In genomic region chr10:80677128-80677875, GRCm38 (mm10) we compare ENCODE assay signal across 8 mouse cellular contexts. TPM values are rescaled to one million over a fixed set of nuclear protein-coding genes. Genes with fewer than 3 reads are reported as not detected.
A peak's percentile ranks its signal among the peaks of the same experiment; 100 is the strongest.
DNase-seq lines count a peak whose midpoint lies in the region; ATAC-seq and TF ChIP-seq lines count a peak whose summit lies in the region.

No protein-coding gene starts in this region.

- DNase-seq in heart, adult 2 months: no peak
- DNase-seq in heart, adult 8-10 months (ENCODE audit: low spot score): no peak
- DNase-seq in ES-E14 (ENCODE audit: low read depth, low spot score): no peak
- no peak for DNase-seq in forebrain, embryonic 11.5 days (ENCODE audit: low spot score)
- no peak for DNase-seq in limb, embryonic 10.5 days (ENCODE audit: low spot score)
- DNase-seq in frontal cortex, postnatal 10 days (ENCODE audit: low spot score in 2 of 2): no peak

- H3K36me3 ChIP-seq in heart, adult 2 months (ENCODE audit: control insufficient read depth, insufficient read depth, low read length): peaks cover 15% of the 10 kb centered on the region
- H3K36me3 ChIP-seq in ES-E14 (ENCODE audit: control insufficient read depth, insufficient read depth, low read length, poor library complexity, severe bottlenecking) (peaks cover 2% of the 10 kb centered on the region; the same call in 1 of the 2 replicates), myocyte (ENCODE audit: control insufficient read depth, insufficient read depth) (no peaks in the 10 kb centered on the region)
- H3K36me3 ChIP-seq in forebrain, embryonic 11.5 days (ENCODE audit: control insufficient read depth, insufficient read depth, low read length): no peaks in the 10 kb centered on the region
- H3K36me3 ChIP-seq in limb, embryonic 10.5 days: peaks cover 24% of the 10 kb centered on the region

- H3ac ChIP-seq in myocyte (ENCODE audit: control insufficient read depth, insufficient read length): peak overlapping the region; percentile 50

- peaks cover 44% of the 10 kb centered on the region for H3K4me1 ChIP-seq in heart, adult 2 months (ENCODE audit: control insufficient read depth, insufficient read depth, low read length)
- H3K4me1 ChIP-seq in ES-E14 (ENCODE audit: control insufficient read depth in 2 of 2, insufficient read depth in 2 of 2, low read length in 2 of 2, poor library complexity in 1 of 2): peaks cover 9 to 31% of the 10 kb centered on the region in 2 experiments
- peaks cover 33% of the 10 kb centered on the region for H3K4me1 ChIP-seq in forebrain, embryonic 11.5 days (replicated peaks; ENCODE audit: control insufficient read depth, insufficient read depth, low read length)
- peaks cover 72% of the 10 kb centered on the region for H3K4me1 ChIP-seq in limb, embryonic 10.5 days

- H3K4me3 ChIP-seq in heart, adult 2 months: peak overlapping the region; percentile 60
- peak overlapping the region; percentile 71 to 87 for H3K4me3 ChIP-seq in ES-E14 (ENCODE audit: insufficient read depth in 1 of 2, low read depth in 1 of 2, low read length in 2 of 2, poor library complexity in 1 of 2, severe bottlenecking in 1 of 2)
- peak overlapping the region; percentile 98 for H3K4me3 ChIP-seq in forebrain, embryonic 11.5 days (ENCODE audit: low read depth, low read length)
- H3K4me3 ChIP-seq in limb, embryonic 10.5 days: peak overlapping the region; percentile 99
- peak overlapping the region; percentile 62 for H3K4me3 ChIP-seq in myocyte

- ATAC-seq in forebrain, embryonic 11.5 days (replicated peaks; ENCODE audit: low FRiP score): peak; percentile 10; the same call in 1 of the 2 replicates
- no peak for ATAC-seq in frontal cortex, adult (ENCODE audit: low TSS enrichment)

- TF ChIP-seq CTCF in heart, adult 2 months (IDR thresholded peaks at IDR 0.05): no peak

- peaks cover 5% of the 10 kb centered on the region for H3K79me2 ChIP-seq in heart, adult 2 months (replicated peaks; ENCODE audit: control insufficient read depth, insufficient read depth, low read length)
- peaks cover 34% of the 10 kb centered on the region for H3K79me2 ChIP-seq in myocyte (ENCODE audit: control insufficient read depth, insufficient read depth)

- H3K27ac ChIP-seq in heart, adult 2 months: peak overlapping the region; percentile 99
- peak overlapping the region; percentile 63; the same call in 1 of the 2 replicates for H3K27ac ChIP-seq in ES-E14 (ENCODE audit: insufficient read depth, low read depth, low read length, poor library complexity, severe bottlenecking)
- H3K27ac ChIP-seq in forebrain, embryonic 11.5 days (ENCODE audit: low read depth, low read length): peak overlapping the region; percentile 98
- H3K27ac ChIP-seq in limb, embryonic 10.5 days: peak overlapping the region; percentile 93

- intact Hi-C loops in heart, adult 2 months (cut with DNase I): no loop called here

- TF ChIP-seq EP300 in heart, adult 2 months (IDR thresholded peaks at IDR 0.05; ENCODE audit: insufficient read depth, low read depth, low read length): no peak

- H3K27me3 ChIP-seq in heart, adult 2 months (ENCODE audit: control insufficient read depth, insufficient read depth, low read length): no peaks in the 10 kb centered on the region
- H3K27me3 ChIP-seq in forebrain, embryonic 11.5 days (ENCODE audit: control insufficient read depth, insufficient read depth, low read length): no peaks in the 10 kb centered on the region
- no peaks in the 10 kb centered on the region for H3K27me3 ChIP-seq in limb, embryonic 10.5 days (ENCODE audit: low read depth, poor library complexity, severe bottlenecking)
- H3K27me3 ChIP-seq in myocyte (ENCODE audit: control insufficient read depth, insufficient read depth, insufficient read length): no peaks in the 10 kb centered on the region

- in situ Hi-C loops in ES-E14 (cut with MboI; ENCODE audit: low sequenced_read_pairs in 2 of 2, unreplicated experiment in 2 of 2): no loop called here

- H3K9me3 ChIP-seq in ES-E14 (ENCODE audit: control insufficient read depth, insufficient read depth, low read depth, low read length): no peaks in the 10 kb centered on the region
- H3K9me3 ChIP-seq in forebrain, embryonic 11.5 days (ENCODE audit: control insufficient read depth, low read length): no peaks in the 10 kb centered on the region
- no peaks in the 10 kb centered on the region for H3K9me3 ChIP-seq in limb, embryonic 10.5 days (replicated peaks)

- WGBS in heart, adult 2 months: 10% methylated on average over 9 of the region's 9 CpGs
- WGBS in forebrain, embryonic 11.5 days: 45% methylated on average over 9 of the region's 9 CpGs
- WGBS in limb, embryonic 10.5 days: 41% methylated on average over 9 of the region's 9 CpGs

- H3K9ac ChIP-seq in heart, adult 2 months (ENCODE audit: low read depth, low read length): peak overlapping the region; percentile 79
- peak overlapping the region; percentile 84 for H3K9ac ChIP-seq in ES-E14 (ENCODE audit: insufficient read depth, low read depth, low read length, poor library complexity, severe bottlenecking)
- peak overlapping the region; percentile 86 for H3K9ac ChIP-seq in forebrain, embryonic 11.5 days (ENCODE audit: low read length)

- no peak for TF ChIP-seq POLR2A in heart, adult 2 months (IDR thresholded peaks at IDR 0.05; ENCODE audit: insufficient read depth, low read depth, low read length)
- TF ChIP-seq POLR2A in myocyte (IDR thresholded peaks at IDR 0.05; ENCODE audit: insufficient read length, low read depth): no peak

- H3K4me2 ChIP-seq in forebrain, embryonic 11.5 days (ENCODE audit: low read depth, low read length, severe bottlenecking): peak overlapping the region; percentile 80
- peak overlapping the region; percentile 83 for H3K4me2 ChIP-seq in myocyte (ENCODE audit: low read depth)

TF ChIP-seq in ES-E14, 5 proteins besides CTCF, POLR2A, EP300 and RAD21:
- no peak for TF ChIP-seq CHD2 (IDR thresholded peaks at IDR 0.05; ENCODE audit: low read depth, low read length)
- no peak for TF ChIP-seq HCFC1 (IDR thresholded peaks at IDR 0.05; ENCODE audit: borderline replicate concordance, insufficient read depth, low read length)
- no peak for TF ChIP-seq ZC3H11A (IDR thresholded peaks at IDR 0.05; ENCODE audit: borderline replicate concordance, low read depth, low read length)
- TF ChIP-seq ZNF384 (IDR thresholded peaks at IDR 0.05; ENCODE audit: low read depth, low read length): no peak
- TF ChIP-seq MAFK (IDR thresholded peaks at IDR 0.05; ENCODE audit: insufficient read depth, low read depth, low read length): no peak

TF ChIP-seq in myocyte, 11 proteins besides CTCF, POLR2A, EP300 and RAD21:
- TF ChIP-seq TCF12 (IDR thresholded peaks at IDR 0.05; ENCODE audit: insufficient read depth, poor library complexity, severe bottlenecking): no peak
- 0 out of 2 replicates have a peak, but pooled peaks have one; percentile 10 for TF ChIP-seq CEBPB (IDR thresholded peaks at IDR 0.05; ENCODE audit: insufficient read depth, poor library complexity, severe bottlenecking)

RNA-seq across cellular contexts. Expression of gene Mknk2, which starts 0.6 kb away (rescaled TPM):
- 100 to 1,000 TPM; 176 to 229 TPM for total RNA-seq in heart, adult 2 months (2021)
- polyA plus RNA-seq in heart, adult 2 months (2012; rRNA removed): 199 and 208 TPM in 2 replicates
- total RNA-seq in heart, adult 8-10 months (2022): 100 to 1,000 TPM; 197 to 243 (median 216) TPM
- 33.6 and 40.7 TPM in 2 replicates for total RNA-seq in ES-E14 (2012; rRNA removed)
- polyA plus RNA-seq in forebrain, embryonic 11.5 days (2014; fragmentation: Nextera tagmentation; extraction: Ambion mirVana): 85.1 and 87.0 TPM in 2 replicates
- polyA plus RNA-seq in limb, embryonic 10.5 days (2016; fragmentation: Nextera tagmentation; extraction: Ambion mirVana): 137 and 153 TPM in 2 replicates
- polyA plus RNA-seq in myocyte (2012; fragmentation: generic; extraction: Trizol): 119 TPM

RNA-seq across cellular contexts. Expression of gene Btbd2, which starts 20.4 kb away (rescaled TPM):
- 10 to 100 TPM; 43.7 to 44.2 TPM for total RNA-seq in heart, adult 2 months (2021)
- 57.3 and 60.1 TPM in 2 replicates for polyA plus RNA-seq in heart, adult 2 months (2012; rRNA removed)
- 10 to 100 TPM; 44.0 to 52.5 (median 48.5) TPM for total RNA-seq in heart, adult 8-10 months (2022)
- total RNA-seq in ES-E14 (2012; rRNA removed): 45.7 and 64.7 TPM in 2 replicates
- 78.3 and 97.3 TPM in 2 replicates for polyA plus RNA-seq in forebrain, embryonic 11.5 days (2014; fragmentation: Nextera tagmentation; extraction: Ambion mirVana)
- 84.9 and 98.6 TPM in 2 replicates for polyA plus RNA-seq in limb, embryonic 10.5 days (2016; fragmentation: Nextera tagmentation; extraction: Ambion mirVana)
- 55.9 TPM for polyA plus RNA-seq in myocyte (2012; fragmentation: generic; extraction: Trizol)

RNA-seq across cellular contexts. Expression of gene Mob3a, which starts 24.5 kb away (rescaled TPM):
- total RNA-seq in heart, adult 2 months (2021): 1 to 10 TPM; 7.4 to 7.6 TPM
- polyA plus RNA-seq in heart, adult 2 months (2012; rRNA removed): 11.7 and 13.6 TPM in 2 replicates
- 1 to 10 TPM; 3.8 to 6.0 (median 5.4) TPM for total RNA-seq in heart, adult 8-10 months (2022)
- 18.8 and 29.2 TPM in 2 replicates for total RNA-seq in ES-E14 (2012; rRNA removed)
- 57.9 and 61.1 TPM in 2 replicates for polyA plus RNA-seq in forebrain, embryonic 11.5 days (2014; fragmentation: Nextera tagmentation; extraction: Ambion mirVana)
- polyA plus RNA-seq in limb, embryonic 10.5 days (2016; fragmentation: Nextera tagmentation; extraction: Ambion mirVana): 48.2 and 54.7 TPM in 2 replicates
- 25.1 TPM for polyA plus RNA-seq in myocyte (2012; fragmentation: generic; extraction: Trizol)

RNA-seq across cellular contexts. Expression of gene Izumo4, which starts 24.7 kb away (rescaled TPM):
- total RNA-seq in heart, adult 2 months (2021): 1 to 10 TPM; 3.4 to 3.8 TPM
- 13.3 and 15.6 TPM in 2 replicates for polyA plus RNA-seq in heart, adult 2 months (2012; rRNA removed)
- total RNA-seq in heart, adult 8-10 months (2022): 1 to 10 TPM; 2.2 to 5.3 (median 3.6) TPM
- 8.9 and 13.9 TPM in 2 replicates for total RNA-seq in ES-E14 (2012; rRNA removed)
- 4.8 and 7.2 TPM in 2 replicates for polyA plus RNA-seq in forebrain, embryonic 11.5 days (2014; fragmentation: Nextera tagmentation; extraction: Ambion mirVana)
- 8.6 and 10.8 TPM in 2 replicates for polyA plus RNA-seq in limb, embryonic 10.5 days (2016; fragmentation: Nextera tagmentation; extraction: Ambion mirVana)
- 1.9 TPM for polyA plus RNA-seq in myocyte (2012; fragmentation: generic; extraction: Trizol)

RNA-seq across cellular contexts. Expression of gene Csnk1g2, which starts 54.7 kb away (rescaled TPM):
- 100 to 1,000 TPM; 117 to 130 TPM for total RNA-seq in heart, adult 2 months (2021)
- 125 and 130 TPM in 2 replicates for polyA plus RNA-seq in heart, adult 2 months (2012; rRNA removed)
- 100 to 1,000 TPM; 119 to 132 (median 122) TPM for total RNA-seq in heart, adult 8-10 months (2022)
- 138 and 167 TPM in 2 replicates for total RNA-seq in ES-E14 (2012; rRNA removed)
- 134 TPM in 2 replicates for polyA plus RNA-seq in forebrain, embryonic 11.5 days (2014; fragmentation: Nextera tagmentation; extraction: Ambion mirVana)
- 237 and 255 TPM in 2 replicates for polyA plus RNA-seq in limb, embryonic 10.5 days (2016; fragmentation: Nextera tagmentation; extraction: Ambion mirVana)
- polyA plus RNA-seq in myocyte (2012; fragmentation: generic; extraction: Trizol): 178 TPM
